Comparison of ENCODE assay signal across 12 mouse cellular contexts in genomic region chr8:44735801-44736200, GRCm38 (mm10).
"Had no signal": no experiment of that assay in that cellular context is flagged by ENCODE, and none has a peak within 500 bp of the region (broad histone marks: within the 10 kb centered on the region; RNA-seq: fewer than 3 reads in every experiment).

No protein-coding gene starts in this region.

- ATAC-seq: lung, postnatal 0 days; midbrain, embryonic 13.5 days had no signal

- DNase-seq: kidney, postnatal 25 days; lung, adult 2 months; lung, postnatal 36 days; right cerebral cortex, postnatal 14 days; thymus, adult 2 months; thymus, postnatal 25 days had no signal

- H3K4me3 ChIP-seq: kidney, embryonic 15.5 days; limb, embryonic 10.5 days; liver, embryonic 15.5 days; midbrain, embryonic 13.5 days; stomach, embryonic 15.5 days had no signal

- H3K27ac ChIP-seq: kidney, embryonic 15.5 days; limb, embryonic 10.5 days; liver, embryonic 15.5 days; midbrain, embryonic 13.5 days; stomach, embryonic 15.5 days had no signal
